Mouse (Mus musculus) limb, embryonic 14.5 days (tissue): ENCODE data around the gene Atox1. TPM values are rescaled to one million over a fixed set of nuclear protein-coding genes. Genes with fewer than 3 reads are reported as not detected.

Experiments
- ATAC-seq: fragments of 200-750 bp; cut with Nextera tagmentation; 2 replicates; pipeline ENCODE4 v1.8.0; 2017; ENCODE audit warnings: low read depth, moderate number of reproducible peaks, moderate TSS enrichment; ENCODE audit not compliant: low FRiP score
- DNase-seq: peaks from one replicate; pipeline ENCODE4 v3.0.0-alpha.2; 2015; ENCODE audit warnings: low spot score
- H3K27ac ChIP-seq: fragments of 300-500 bp; sonication (generic); replicated peaks from 2 replicates; pipeline ENCODE4 v1.5.1; 2014; ENCODE audit warnings: low read depth, mild to moderate bottlenecking, low read length, moderate library complexity, mixed read lengths
- H3K27me3 ChIP-seq: fragments of 300-500 bp; sonication (generic); 2 replicates; pipeline ENCODE4 v1.6.1; 2014; ENCODE audit warnings: low read length, mixed read lengths; ENCODE audit not compliant: control insufficient read depth, insufficient read depth
- H3K36me3 ChIP-seq: fragments of 300-500 bp; sonication (generic); 2 replicates; pipeline ENCODE4 v1.6.1; 2014; ENCODE audit warnings: mild to moderate bottlenecking, low read length, moderate library complexity, mixed read lengths; ENCODE audit not compliant: control insufficient read depth, insufficient read depth
- H3K4me1 ChIP-seq: fragments of 300-500 bp; sonication (generic); 2 replicates; pipeline ENCODE4 v1.6.1; 2014; ENCODE audit warnings: antibody characterized with exemption, low read length, mixed read lengths; ENCODE audit not compliant: control insufficient read depth, insufficient read depth
- H3K4me2 ChIP-seq: fragments of 300-500 bp; sonication (generic); replicated peaks from 2 replicates; pipeline ENCODE4 v1.6.1; 2014; ENCODE audit warnings: low read depth, mild to moderate bottlenecking, low read length, moderate library complexity; ENCODE audit not compliant: severe bottlenecking
- H3K4me3 ChIP-seq: fragments of 300-500 bp; sonication (generic); replicated peaks from 2 replicates; pipeline ENCODE4 v1.5.1; 2014; ENCODE audit warnings: low read length
- H3K9ac ChIP-seq: fragments of 300-500 bp; sonication (generic); 2 replicates; pipeline ENCODE4 v1.6.1; 2014; ENCODE audit warnings: mild to moderate bottlenecking, low read depth, low read length, moderate library complexity; ENCODE audit not compliant: severe bottlenecking
- H3K9me3 ChIP-seq: fragments of 300-500 bp; sonication (generic); 2 replicates; pipeline ENCODE4 v1.6.1; 2016; ENCODE audit warnings: low read length; ENCODE audit not compliant: control insufficient read depth
- POLR2A ChIP-seq: fragments of 200-500 bp; IDR thresholded peaks from 2 replicates; pipeline ENCODE4 v1.8.0; 2012; ENCODE audit warnings: inconsistent platforms, mild to moderate bottlenecking, moderate library complexity, borderline replicate concordance; ENCODE audit not compliant: insufficient read depth, insufficient read length; ENCODE audit errors: extremely low read depth
- WGBS: fragments of 180-500 bp; shearing (Covaris S2); extraction: QIAGEN DNeasy Blood & Tissue Kit; methylation state at CpG from one replicate; pipeline ENCODE4 v1.1.7; 2014; 5-methylcytosine and 5-hydroxymethylcytosine counted together
- polyA plus RNA-seq, 2 experiments: library from polyadenylated mRNA; depleted of rRNA in 1 of 2; stranded (reverse) in 1 of 2; unstranded in 1 of 2; fragments of >200 nt; fragmentation: Nextera tagmentation in 1 of 2; extraction: Ambion mirVana in 1 of 2; gene quantifications; 2 replicates each; pipeline versions ENCODE4 v1.2.1 to v1.2.3; 2012 to 2014

Gene Atox1
- polyA plus RNA-seq, 2 experiments, result 256 to 474 TPM

DNA sequence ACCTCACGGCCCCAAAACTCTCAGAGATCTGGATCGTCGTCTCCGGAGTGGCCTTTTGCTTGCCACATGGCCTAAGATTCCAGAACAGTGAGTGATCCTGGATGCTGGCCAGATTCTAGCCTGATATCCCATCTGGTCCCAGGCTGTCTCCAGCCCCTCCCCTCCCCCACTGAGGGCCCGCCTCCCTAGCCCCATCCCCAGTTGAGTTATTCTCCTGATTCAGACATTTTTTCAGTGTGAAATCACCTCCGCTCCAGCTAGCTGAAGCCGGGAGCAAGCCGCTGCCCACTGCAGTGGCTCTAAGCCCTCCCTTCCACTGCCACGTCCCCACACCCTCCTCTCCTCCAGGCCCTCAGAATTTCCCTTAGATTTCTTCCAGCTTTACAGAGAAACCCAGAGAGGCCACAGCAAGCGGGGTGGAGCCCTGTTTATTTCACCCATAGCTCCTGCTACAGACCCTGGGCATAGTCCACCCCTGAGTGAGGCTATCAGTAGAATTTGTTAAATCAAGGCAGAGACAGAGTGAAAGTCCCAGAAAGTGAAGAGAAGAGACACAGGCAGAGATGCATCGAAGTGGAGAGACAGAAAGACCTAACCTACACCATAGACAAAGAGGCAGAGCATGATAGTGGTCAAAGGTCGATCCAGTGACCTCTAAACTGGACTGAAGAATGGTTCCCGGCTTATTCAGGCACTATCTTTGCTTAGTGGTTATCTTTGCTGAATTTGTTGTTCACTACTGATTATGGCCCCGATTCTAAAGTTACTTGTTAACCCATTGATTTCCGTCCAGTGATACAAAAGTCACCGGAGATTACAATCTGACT lies 32.6 kb downstream of the Atox1 start:
- peak; percentile 93 for ATAC-seq
- H3K9ac ChIP-seq, result peak overlapping the region; percentile 12
- H3K36me3 ChIP-seq, result no peaks in the 10 kb centered on the region
- no peaks in the 10 kb centered on the region for H3K9me3 ChIP-seq
- DNase-seq, result peak; percentile 98
- H3K4me3 ChIP-seq, result no peak overlapping the region
- peak; percentile 55; the same call in 1 of the 2 replicates for TF ChIP-seq POLR2A
- peak overlapping the region; percentile 92 for H3K27ac ChIP-seq
- peaks cover 32% of the 10 kb centered on the region for H3K4me1 ChIP-seq
- 0 out of 2 replicates have a peak overlapping the region, but pooled peaks have one; percentile 0 for H3K4me2 ChIP-seq
- WGBS, result 34% methylated on average over 16 of the region's 16 CpGs
- H3K27me3 ChIP-seq, result no peaks in the 10 kb centered on the region

DNA sequence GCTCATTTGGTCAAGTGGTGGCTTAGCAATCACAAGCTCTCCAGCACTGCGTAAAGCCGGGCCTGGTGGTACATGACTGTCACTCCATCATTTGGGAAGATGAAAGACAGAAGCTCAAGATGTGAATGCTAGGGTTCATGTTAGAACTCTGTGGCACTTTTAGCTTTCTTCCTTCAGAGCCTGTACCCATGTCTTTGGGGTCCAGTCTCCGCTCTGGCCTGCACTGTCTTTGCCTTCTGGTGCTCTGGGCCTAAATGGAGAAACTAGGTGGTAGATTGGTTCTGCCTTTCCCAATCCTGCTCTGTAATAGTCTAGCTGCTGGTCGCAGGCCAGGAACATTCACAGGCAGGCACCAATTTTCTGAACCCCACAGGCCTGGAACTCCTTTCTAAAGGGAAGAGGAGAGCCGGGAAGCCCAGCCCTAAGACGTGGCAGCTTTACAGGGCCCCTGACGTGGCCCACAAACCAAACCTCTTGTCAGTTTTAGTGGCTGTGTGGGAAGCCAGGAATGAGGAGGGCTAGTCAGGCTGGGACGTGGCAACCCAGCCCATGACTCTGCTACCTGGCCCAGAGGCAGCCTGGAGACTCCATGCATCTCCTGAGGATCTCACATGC lies 36.2 kb downstream of the Atox1 start:
- no peak overlapping the region for H3K4me2 ChIP-seq
- ATAC-seq (no peak), DNase-seq (peak; percentile 12)
- no peaks in the 10 kb centered on the region for H3K36me3 ChIP-seq
- 65% methylated on average over 8 of the region's 8 CpGs for WGBS
- H3K9me3 ChIP-seq, result no peaks in the 10 kb centered on the region
- no peaks in the 10 kb centered on the region for H3K27me3 ChIP-seq
- H3K4me3 ChIP-seq, result no peak overlapping the region
- H3K9ac ChIP-seq, result no peak overlapping the region
- H3K4me1 ChIP-seq, result peaks cover 34% of the 10 kb centered on the region
- no peak for TF ChIP-seq POLR2A
- H3K27ac ChIP-seq, result peak overlapping the region; percentile 77

DNA sequence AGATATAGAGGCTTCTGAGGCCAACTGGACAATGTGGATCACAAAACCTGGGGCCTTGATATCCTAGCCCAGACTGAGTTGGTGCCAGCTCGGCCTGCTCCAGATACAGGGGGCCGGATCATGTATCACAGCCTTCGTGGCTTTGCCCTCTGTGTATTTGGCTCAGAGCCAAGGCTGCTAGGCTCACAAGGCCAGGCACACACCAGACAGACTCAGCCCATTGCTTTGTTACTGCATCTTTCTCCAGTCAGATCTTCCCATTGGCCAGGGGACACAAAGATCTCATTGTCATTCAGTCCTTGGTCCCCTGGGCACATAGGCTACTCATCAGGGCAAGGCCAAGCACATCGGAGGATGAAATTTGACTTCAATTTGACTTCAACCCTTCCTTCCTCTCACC lies 37.3 kb downstream of the Atox1 start:
- Histone ChIP-seq H3K9ac (no peak overlapping the region), H3K4me3 (no peak overlapping the region), H3K27ac (peak overlapping the region; percentile 8; the same call in 1 of the 2 replicates), H3K27me3 (no peaks in the 10 kb centered on the region), H3K36me3 (no peaks in the 10 kb centered on the region), H3K4me2 (no peak overlapping the region), H3K9me3 (no peaks in the 10 kb centered on the region), H3K4me1 (peaks cover 32% of the 10 kb centered on the region)
- TF ChIP-seq POLR2A, result no peak
- DNase-seq, result peak; percentile 61
- peak; percentile 27; the same call in 1 of the 2 replicates for ATAC-seq
- WGBS, result 20% methylated on average over 4 of the region's 4 CpGs

DNA sequence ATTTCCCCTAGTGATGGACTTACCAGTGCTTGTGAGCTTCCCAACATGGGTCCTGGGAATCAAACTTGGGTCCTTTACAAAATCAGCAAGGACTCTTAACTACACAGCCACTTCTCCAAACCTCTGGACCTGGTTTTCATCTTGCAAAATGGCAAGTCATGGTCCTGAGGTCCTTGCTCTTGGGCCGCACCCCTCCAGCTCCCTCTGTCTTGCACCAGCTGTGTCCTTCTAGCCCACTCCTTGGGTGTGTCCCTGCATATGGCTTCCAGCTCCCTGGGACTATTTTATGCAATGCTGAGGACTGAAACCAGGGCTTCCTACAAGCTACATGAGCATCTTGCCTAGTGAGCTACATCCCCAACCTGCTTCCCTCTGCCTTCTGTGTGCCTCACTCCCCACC lies 38.1 kb downstream of the Atox1 start, which contains the start of gene Sparc:
Sparc (minus strand) TSS at position 206 of the 400 bp plus-strand sequence.
- H3K4me1 ChIP-seq, result peaks cover 27% of the 10 kb centered on the region

DNA sequence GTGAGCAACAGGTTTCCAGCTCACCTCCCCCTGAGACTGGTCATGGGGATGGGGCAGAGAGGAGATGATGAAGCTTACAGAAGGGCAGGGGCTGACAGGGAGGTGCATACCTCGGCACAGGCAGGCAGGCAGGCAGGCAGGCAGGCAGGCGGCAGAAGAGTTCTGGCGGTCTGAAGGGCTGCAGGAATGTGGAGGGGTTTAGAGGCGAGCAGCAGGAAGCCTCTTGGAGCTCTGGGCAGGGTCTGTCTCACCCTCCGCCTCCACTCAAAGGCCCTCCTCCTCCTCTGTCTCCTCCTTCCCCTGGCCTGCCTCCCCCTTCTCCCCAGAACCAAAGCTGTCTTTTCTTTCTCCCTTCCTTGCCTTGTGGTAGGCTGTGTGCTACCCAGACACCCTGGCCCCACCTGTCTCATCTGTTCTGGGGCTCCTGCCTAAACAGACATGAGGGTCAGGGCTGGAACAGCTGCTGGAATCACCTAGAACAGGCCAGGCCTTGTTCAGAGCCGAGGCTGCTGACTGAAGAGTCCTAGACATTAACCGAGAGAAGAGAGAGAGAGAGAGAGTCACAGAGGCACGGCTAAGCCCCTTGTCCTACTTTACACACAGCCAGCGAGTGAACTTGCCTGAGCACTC lies 41.2 kb downstream of the Atox1 start:
- H3K9ac ChIP-seq, result peak overlapping the region; percentile 88
- H3K4me2 ChIP-seq, result peak overlapping the region; percentile 83
- peak; percentile 92 for ATAC-seq
- peak; percentile 67; the same call in 1 of the 2 replicates for TF ChIP-seq POLR2A
- DNase-seq, result peak; percentile 90
- WGBS, result 5% methylated on average over 7 of the region's 9 CpGs
- H3K27me3 ChIP-seq, result no peaks in the 10 kb centered on the region
- no peaks in the 10 kb centered on the region for H3K9me3 ChIP-seq
- peak overlapping the region; percentile 76 for H3K4me3 ChIP-seq
- H3K27ac ChIP-seq, result peak overlapping the region; percentile 89
- H3K4me1 ChIP-seq, result peaks cover 40% of the 10 kb centered on the region
- peaks cover 11% of the 10 kb centered on the region for H3K36me3 ChIP-seq

More for the DNA sequence above, 38.1 kb downstream of the Atox1 start, which contains the start of gene Sparc:
- no peak within 1 kb of the TSS for H3K4me2 ChIP-seq
- TF ChIP-seq POLR2A, result no peak
- H3K27ac ChIP-seq, result peak within 1 kb of the TSS; percentile 8; the same call in 1 of the 2 replicates
- WGBS, result 100% methylated on average over 1 of the region's 1 CpGs
- no peak for ATAC-seq
- no peak within 1 kb of the TSS for H3K4me3 ChIP-seq
- H3K9me3 ChIP-seq, result no peaks in the 10 kb centered on the region
- no peaks in the 10 kb centered on the region for H3K27me3 ChIP-seq
- no peak for DNase-seq
- H3K9ac ChIP-seq, result no peak within 1 kb of the TSS
- H3K36me3 ChIP-seq, result no peaks in the 10 kb centered on the region
